Mouse (Mus musculus): Measurements from ENCODE around the gene Ccl25. TPM values are rescaled to one million over a fixed set of nuclear protein-coding genes. Genes with fewer than 3 reads are reported as not detected.

Ccl25 gene
- 15.2 and 19.8 TPM in 2 replicates for polyA plus RNA-seq (2012; rRNA removed)

GRCm38 (mm10) chr8:4324983-4325750 lies at the start of gene Ccl25, which contains the start of gene Elavl1:
Ccl25 (plus strand) TSS chr8:4325210.
Elavl1 (minus strand) TSS chr8:4325413.

GRCm38 (mm10) chr8:4275275-4276110 lies 49.5 kb upstream of the Ccl25 start, which contains the start of gene Timm44:
Timm44 (minus strand) TSS chr8:4275913.

Other genes starting within 250 kb of the Ccl25 start
- gene Cd209f, start 219.4 kb upstream of the Ccl25 start, polyA plus RNA-seq (2012; rRNA removed), result not detected in 2 replicates
- not detected in 2 replicates for gene Cd209g, start 191.1 kb upstream of the Ccl25 start, polyA plus RNA-seq (2012; rRNA removed)
- gene Evi5l, start 158.6 kb upstream of the Ccl25 start, polyA plus RNA-seq (2012; rRNA removed), result 34.2 and 35.4 TPM in 2 replicates
- 22.9 and 31.1 TPM in 2 replicates for gene Prr36, start 107.8 kb upstream of the Ccl25 start, polyA plus RNA-seq (2012; rRNA removed)
- 0.05 and 0.06 TPM in 2 replicates for gene Lrrc8e, start 98.4 kb upstream of the Ccl25 start, polyA plus RNA-seq (2012; rRNA removed)
- 58.2 and 61.0 TPM in 2 replicates for gene Map2k7, start 86.5 kb upstream of the Ccl25 start, polyA plus RNA-seq (2012; rRNA removed)
- gene Gm49320, start 86.3 kb upstream of the Ccl25 start, polyA plus RNA-seq (2012; rRNA removed), result 2.7 and 6.0 TPM in 2 replicates
- gene Tgfbr3l, start 77.0 kb upstream of the Ccl25 start, polyA plus RNA-seq (2012; rRNA removed), result 25.9 and 32.2 TPM in 2 replicates
- 47.8 and 71.6 TPM in 2 replicates for gene Snapc2, start 72.1 kb upstream of the Ccl25 start, polyA plus RNA-seq (2012; rRNA removed)
- 153 and 192 TPM in 2 replicates for gene Ctxn1, start 65.9 kb upstream of the Ccl25 start, polyA plus RNA-seq (2012; rRNA removed)
- gene Timm44, start 49.3 kb upstream of the Ccl25 start, polyA plus RNA-seq (2012; rRNA removed), result 89.5 and 95.6 TPM in 2 replicates
- 61.1 and 104 TPM in 2 replicates for gene Elavl1, start 203 bp downstream of the Ccl25 start, polyA plus RNA-seq (2012; rRNA removed)
- 18.2 and 21.5 TPM in 2 replicates for gene Cers4, start 167.8 kb downstream of the Ccl25 start, polyA plus RNA-seq (2012; rRNA removed)

Data from central nervous system, embryonic 11.5 days (tissue).